Mouse (Mus musculus): Measurements from ENCODE around the gene Olfr295.

Olfr295 gene

GRCm38 (mm10) chr7:86583562-86583961 is at the start of gene Olfr295:
Gene Olfr295 (plus strand): TSS chr7:86583862.
- no peak for DNase-seq (ENCODE audit: low spot score in 2 of 2)

- no peak for DNase-seq (ENCODE audit: low spot score in 2 of 2)
These were observed 32.9 kb downstream of the Olfr295 start, which contains the start of gene Olfr294 for GRCm38 (mm10) chr7:86616543-86616942. Gene Olfr294 (minus strand): TSS chr7:86616643.

All from frontal cortex, postnatal 14 days (tissue).